Mouse (Mus musculus): ENCODE results near the gene Dennd6b.

Gene Dennd6b

GRCm38 (mm10) chr15:89195690-89196312 lies 495 bp downstream of the Dennd6b start:
- Histone ChIP-seq H3K27me3 (ENCODE audit: control insufficient read depth, insufficient read depth, low read length, poor library complexity, severe bottlenecking) (no peaks in the 10 kb centered on the region), H3K36me3 (ENCODE audit: control insufficient read depth, insufficient read depth, low read length, poor library complexity, severe bottlenecking) (no peaks in the 10 kb centered on the region)
- DNase-seq (ENCODE audit: low read depth, low spot score): peak; percentile 87

- H3K36me3 ChIP-seq (ENCODE audit: control insufficient read depth, insufficient read depth, low read length, poor library complexity, severe bottlenecking): no peaks in the 10 kb centered on the region
- H3K27me3 ChIP-seq (ENCODE audit: control insufficient read depth, insufficient read depth, low read length, poor library complexity, severe bottlenecking): no peaks in the 10 kb centered on the region
- DNase-seq (ENCODE audit: low read depth, low spot score): no peak
Observed at GRCm38 (mm10) chr15:89195261-89195681, 1.0 kb downstream of the Dennd6b start.

GRCm38 (mm10) chr15:89184937-89185227 lies 11.4 kb downstream of the Dennd6b start:
- H3K27me3 ChIP-seq (ENCODE audit: control insufficient read depth, insufficient read depth, low read length, poor library complexity, severe bottlenecking): no peaks in the 10 kb centered on the region
- DNase-seq (ENCODE audit: low read depth, low spot score): no peak
- no peaks in the 10 kb centered on the region for H3K36me3 ChIP-seq (ENCODE audit: control insufficient read depth, insufficient read depth, low read length, poor library complexity, severe bottlenecking)

DNA sequence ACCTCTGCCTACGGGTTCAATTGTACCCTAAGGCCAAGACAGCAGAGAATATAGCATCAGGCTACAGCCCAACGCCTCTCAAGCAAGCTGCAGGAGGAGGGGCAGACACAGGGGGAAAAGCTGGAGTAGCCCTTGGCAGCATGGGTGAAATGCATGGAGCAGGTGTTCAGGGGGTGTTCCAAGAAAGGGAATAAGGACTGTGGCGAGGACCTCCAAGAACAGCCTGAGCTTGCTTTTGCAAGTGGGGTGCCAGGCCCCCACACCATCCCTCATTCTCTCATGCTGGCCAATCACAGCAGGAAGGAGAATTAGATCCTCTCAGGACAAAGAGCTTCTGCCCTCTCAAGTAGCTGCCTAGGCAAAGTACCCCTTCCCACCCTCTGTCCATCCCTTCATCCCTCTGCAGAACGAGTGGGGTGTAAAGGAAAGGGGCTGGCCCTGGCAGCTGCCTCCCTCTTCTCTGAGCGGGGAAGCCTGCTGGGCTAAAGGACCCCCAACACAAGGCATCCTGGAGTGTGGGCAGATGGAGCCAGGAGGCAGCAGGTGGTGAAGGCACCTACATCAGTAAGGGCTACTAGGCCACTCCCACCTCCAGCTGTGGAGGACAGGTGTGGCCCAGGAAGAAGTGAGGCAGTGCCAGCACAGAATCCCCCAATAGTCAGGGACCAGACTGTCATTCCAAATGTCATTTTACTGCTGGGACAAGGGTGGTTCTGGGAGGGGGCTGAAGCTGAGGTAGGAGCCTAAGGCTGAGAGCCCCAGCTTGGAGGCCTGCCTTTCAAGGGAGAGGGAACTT lies 12.0 kb downstream of the Dennd6b start:
- Histone ChIP-seq H3K27me3 (ENCODE audit: control insufficient read depth, insufficient read depth, low read length, poor library complexity, severe bottlenecking) (no peaks in the 10 kb centered on the region), H3K36me3 (ENCODE audit: control insufficient read depth, insufficient read depth, low read length, poor library complexity, severe bottlenecking) (no peaks in the 10 kb centered on the region)
- DNase-seq (ENCODE audit: low read depth, low spot score): no peak

DNA sequence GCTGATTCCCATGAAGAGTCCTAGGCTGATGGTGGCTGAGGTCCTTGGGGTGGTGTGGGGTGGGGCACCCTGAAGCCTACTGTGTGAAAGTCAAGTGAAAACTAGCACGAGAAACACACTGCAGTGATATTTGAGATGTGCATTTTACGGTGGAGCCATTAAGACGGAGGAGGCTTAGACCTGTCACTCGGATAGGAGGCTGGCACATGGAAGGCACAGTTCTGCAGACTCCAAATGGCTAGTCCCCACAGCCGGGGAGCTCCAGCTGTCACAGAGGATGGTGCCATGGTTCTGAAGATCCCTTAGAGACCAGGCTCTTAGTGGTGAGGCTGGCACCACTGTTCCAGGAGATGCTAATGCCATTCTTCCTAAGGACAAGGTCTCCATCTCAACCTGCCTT lies 13.5 kb downstream of the Dennd6b start:
- Histone ChIP-seq H3K36me3 (ENCODE audit: control insufficient read depth, insufficient read depth, low read length, poor library complexity, severe bottlenecking) (no peaks in the 10 kb centered on the region), H3K27me3 (ENCODE audit: control insufficient read depth, insufficient read depth, low read length, poor library complexity, severe bottlenecking) (no peaks in the 10 kb centered on the region)
- no peak for DNase-seq (ENCODE audit: low read depth, low spot score)

DNA sequence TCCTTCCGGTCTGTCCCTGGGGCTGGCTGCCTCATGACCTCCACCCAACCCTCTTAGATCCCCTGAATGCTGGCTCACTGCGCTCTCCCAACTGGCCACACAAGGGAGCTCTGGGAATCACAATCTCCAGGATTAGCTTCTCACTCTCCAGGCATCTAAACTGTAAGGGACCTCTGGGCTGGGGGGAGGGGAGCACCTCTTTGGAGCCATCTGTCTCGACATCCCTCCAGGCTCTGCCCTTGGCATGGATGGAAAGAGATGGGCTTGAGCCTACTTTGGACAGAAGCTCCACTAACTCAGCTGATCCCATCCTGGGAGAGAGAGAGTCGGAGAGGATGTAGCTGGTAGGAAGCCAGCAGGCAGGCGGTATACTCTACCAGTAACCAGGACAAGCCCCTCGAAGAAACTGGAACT lies 14.0 kb downstream of the Dennd6b start:
- Histone ChIP-seq H3K36me3 (ENCODE audit: control insufficient read depth, insufficient read depth, low read length, poor library complexity, severe bottlenecking) (no peaks in the 10 kb centered on the region), H3K27me3 (ENCODE audit: control insufficient read depth, insufficient read depth, low read length, poor library complexity, severe bottlenecking) (no peaks in the 10 kb centered on the region)
- no peak for DNase-seq (ENCODE audit: low read depth, low spot score)

GRCm38 (mm10) chr15:89181561-89182270 lies 14.6 kb downstream of the Dennd6b start:
- DNase-seq (ENCODE audit: low read depth, low spot score): no peak
- H3K27me3 ChIP-seq (ENCODE audit: control insufficient read depth, insufficient read depth, low read length, poor library complexity, severe bottlenecking): no peaks in the 10 kb centered on the region
- H3K36me3 ChIP-seq (ENCODE audit: control insufficient read depth, insufficient read depth, low read length, poor library complexity, severe bottlenecking): no peaks in the 10 kb centered on the region

GRCm38 (mm10) chr15:89180571-89181229 lies 15.6 kb downstream of the Dennd6b start, which contains the start of gene Plxnb2:
TSS of gene Plxnb2 (minus strand) at chr15:89180788.
- no peaks in the 10 kb centered on the region for H3K36me3 ChIP-seq (ENCODE audit: control insufficient read depth, insufficient read depth, low read length, poor library complexity, severe bottlenecking)
- peak; percentile 58 for DNase-seq (ENCODE audit: low read depth, low spot score)
- no peaks in the 10 kb centered on the region for H3K27me3 ChIP-seq (ENCODE audit: control insufficient read depth, insufficient read depth, low read length, poor library complexity, severe bottlenecking)

DNA sequence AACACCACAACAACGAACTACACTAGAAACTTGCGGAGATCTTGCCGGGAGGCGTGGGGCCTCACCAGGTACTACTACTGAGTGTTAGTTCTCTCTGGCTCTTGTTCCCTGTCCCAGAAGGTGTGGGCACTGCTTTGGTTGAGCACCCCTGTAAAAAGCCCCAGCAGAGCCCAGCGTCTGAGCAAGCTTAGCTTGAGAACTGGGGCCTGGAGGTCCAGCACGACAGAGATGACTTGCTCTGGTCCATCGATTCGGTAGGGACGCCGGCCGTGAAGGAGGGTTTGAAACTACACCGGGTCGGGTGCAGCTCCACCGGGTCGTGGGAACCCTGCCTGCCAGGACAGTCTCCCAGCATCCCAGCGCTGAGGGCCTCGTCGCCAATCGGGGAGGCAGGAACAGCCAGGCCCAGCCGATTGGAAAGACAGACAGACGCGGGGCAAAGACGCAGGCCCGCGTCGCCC lies 16.2 kb downstream of the Dennd6b start:
- Histone ChIP-seq H3K36me3 (ENCODE audit: control insufficient read depth, insufficient read depth, low read length, poor library complexity, severe bottlenecking) (no peaks in the 10 kb centered on the region), H3K27me3 (ENCODE audit: control insufficient read depth, insufficient read depth, low read length, poor library complexity, severe bottlenecking) (no peaks in the 10 kb centered on the region)
- DNase-seq (ENCODE audit: low read depth, low spot score): peak; percentile 17

GRCm38 (mm10) chr15:89179630-89179964 lies 16.7 kb downstream of the Dennd6b start:
- DNase-seq (ENCODE audit: low read depth, low spot score): no peak
- Histone ChIP-seq H3K36me3 (ENCODE audit: control insufficient read depth, insufficient read depth, low read length, poor library complexity, severe bottlenecking) (no peaks in the 10 kb centered on the region), H3K27me3 (ENCODE audit: control insufficient read depth, insufficient read depth, low read length, poor library complexity, severe bottlenecking) (no peaks in the 10 kb centered on the region)

GRCm38 (mm10) chr15:89178954-89179629 lies 17.2 kb downstream of the Dennd6b start:
- no peaks in the 10 kb centered on the region for H3K36me3 ChIP-seq (ENCODE audit: control insufficient read depth, insufficient read depth, low read length, poor library complexity, severe bottlenecking)
- no peak for DNase-seq (ENCODE audit: low read depth, low spot score)
- no peaks in the 10 kb centered on the region for H3K27me3 ChIP-seq (ENCODE audit: control insufficient read depth, insufficient read depth, low read length, poor library complexity, severe bottlenecking)

- DNase-seq (ENCODE audit: low read depth, low spot score): no peak
- no peaks in the 10 kb centered on the region for H3K27me3 ChIP-seq (ENCODE audit: control insufficient read depth, insufficient read depth, low read length, poor library complexity, severe bottlenecking)
- H3K36me3 ChIP-seq (ENCODE audit: control insufficient read depth, insufficient read depth, low read length, poor library complexity, severe bottlenecking): no peaks in the 10 kb centered on the region
Observed at GRCm38 (mm10) chr15:89178260-89178860, 17.9 kb downstream of the Dennd6b start.

GRCm38 (mm10) chr15:89177576-89178259 lies 18.6 kb downstream of the Dennd6b start:
- no peaks in the 10 kb centered on the region for H3K36me3 ChIP-seq (ENCODE audit: control insufficient read depth, insufficient read depth, low read length, poor library complexity, severe bottlenecking)
- H3K27me3 ChIP-seq (ENCODE audit: control insufficient read depth, insufficient read depth, low read length, poor library complexity, severe bottlenecking): no peaks in the 10 kb centered on the region
- peak; percentile 53 for DNase-seq (ENCODE audit: low read depth, low spot score)

GRCm38 (mm10) chr15:89177121-89177520 lies 19.2 kb downstream of the Dennd6b start:
- peak; percentile 53 for DNase-seq (ENCODE audit: low read depth, low spot score)
- no peaks in the 10 kb centered on the region for H3K36me3 ChIP-seq (ENCODE audit: control insufficient read depth, insufficient read depth, low read length, poor library complexity, severe bottlenecking)
- no peaks in the 10 kb centered on the region for H3K27me3 ChIP-seq (ENCODE audit: control insufficient read depth, insufficient read depth, low read length, poor library complexity, severe bottlenecking)

Measured in splenic B cell, adult 2 months (primary cell).